Mouse (Mus musculus) adrenal gland, adult 8-10 months (tissue): ENCODE measurements around the gene Orc1. TPM values are rescaled to one million over a fixed set of nuclear protein-coding genes. Genes with fewer than 3 reads are reported as not detected.

Experiments used
- DNase-seq: peaks from one replicate; pipeline ENCODE4 v3.0.0; 2022
- total RNA-seq, 4 experiments: library from RNA; stranded (reverse); gene quantifications; 2 replicates each; pipeline ENCODE4 v1.2.4; 2022

Gene Orc1
- total RNA-seq, 4 experiments from 2014 or later = 0.26 to 0.63 (median 0.33) TPM

- no peak for DNase-seq
Measured at GRCm38 (mm10) chr4:108637721-108638120, 58.5 kb downstream of the Orc1 start.

- no peak for DNase-seq
Measured at GRCm38 (mm10) chr4:108638752-108639151, 59.5 kb downstream of the Orc1 start.

GRCm38 (mm10) chr4:108664407-108664806 lies 85.2 kb downstream of the Orc1 start:
- DNase-seq = no peak

Other genes with a start within 250 kb of the Orc1 start
- 1 to 10 TPM; 4.6 to 8.5 (median 5.7) TPM for gene Shisal2a, start 196.1 kb upstream of the Orc1 start, total RNA-seq
- 1 to 10 TPM; 5.5 to 8.7 (median 7.0) TPM for gene Gpx7, start 172.5 kb upstream of the Orc1 start, total RNA-seq
- gene Tut4, start 120.0 kb upstream of the Orc1 start, total RNA-seq = 10 to 100 TPM; 22.8 to 56.4 (median 31.0) TPM
- gene Prpf38a, start 87 bp upstream of the Orc1 start, total RNA-seq = 10 to 100 TPM; 24.1 to 31.1 (median 28.9) TPM
- 10 to 100 TPM; 54.8 to 66.1 (median 59.4) TPM for gene Cc2d1b, start 40.5 kb downstream of the Orc1 start, total RNA-seq
- gene 3110021N24Rik, start 140.2 kb downstream of the Orc1 start, total RNA-seq = 1 to 10 TPM in 2 of 4 experiments, under 1 TPM in 2; 0.70 to 1.9 (median 0.90) TPM
- 10 to 100 TPM; 29.0 to 35.6 (median 34.1) TPM for gene Zfyve9, start 201.4 kb downstream of the Orc1 start, total RNA-seq